Mouse (Mus musculus) activated CD4-positive, CD25-positive, alpha-beta regulatory T cell, adult 4 months (primary cell): ENCODE results near the gene Bach2. TPM values are rescaled to one million over a fixed set of nuclear protein-coding genes. Genes with fewer than 3 reads are reported as not detected.

Source experiments
- ATAC-seq: one replicate; pipeline ENCODE4 v1.8.0; 2017
- polyA plus RNA-seq, 2 experiments: library from polyadenylated mRNA; unstranded; fragments of 100-300 nt; shearing (Covaris generic); gene quantifications; one replicate each; pipeline ENCODE4 v1.2.1; 2017

Gene Bach2
- polyA plus RNA-seq, 2 experiments from 2014 or later, result 11.8 to 17.2 TPM

DNA sequence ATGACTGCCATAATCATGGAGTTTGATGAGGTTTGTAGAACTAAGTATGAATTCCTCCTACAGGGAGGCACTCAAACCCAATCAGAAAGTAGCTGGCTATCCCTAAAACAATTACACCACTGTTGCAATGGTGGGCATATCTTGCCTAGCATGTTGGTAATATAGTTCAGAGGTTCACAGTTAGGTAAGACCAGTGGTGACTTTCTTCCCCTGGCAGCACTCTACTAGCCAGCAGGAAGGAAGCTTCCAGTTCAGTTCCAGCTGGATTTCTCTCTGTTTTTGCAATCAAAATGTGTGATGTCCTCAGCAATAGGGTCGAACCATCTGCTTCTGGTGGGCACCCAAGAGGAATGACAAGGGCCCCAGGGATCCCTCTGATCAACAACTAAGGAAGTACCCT lies 196.0 kb downstream of the Bach2 start:
- ATAC-seq, result no peak

DNA sequence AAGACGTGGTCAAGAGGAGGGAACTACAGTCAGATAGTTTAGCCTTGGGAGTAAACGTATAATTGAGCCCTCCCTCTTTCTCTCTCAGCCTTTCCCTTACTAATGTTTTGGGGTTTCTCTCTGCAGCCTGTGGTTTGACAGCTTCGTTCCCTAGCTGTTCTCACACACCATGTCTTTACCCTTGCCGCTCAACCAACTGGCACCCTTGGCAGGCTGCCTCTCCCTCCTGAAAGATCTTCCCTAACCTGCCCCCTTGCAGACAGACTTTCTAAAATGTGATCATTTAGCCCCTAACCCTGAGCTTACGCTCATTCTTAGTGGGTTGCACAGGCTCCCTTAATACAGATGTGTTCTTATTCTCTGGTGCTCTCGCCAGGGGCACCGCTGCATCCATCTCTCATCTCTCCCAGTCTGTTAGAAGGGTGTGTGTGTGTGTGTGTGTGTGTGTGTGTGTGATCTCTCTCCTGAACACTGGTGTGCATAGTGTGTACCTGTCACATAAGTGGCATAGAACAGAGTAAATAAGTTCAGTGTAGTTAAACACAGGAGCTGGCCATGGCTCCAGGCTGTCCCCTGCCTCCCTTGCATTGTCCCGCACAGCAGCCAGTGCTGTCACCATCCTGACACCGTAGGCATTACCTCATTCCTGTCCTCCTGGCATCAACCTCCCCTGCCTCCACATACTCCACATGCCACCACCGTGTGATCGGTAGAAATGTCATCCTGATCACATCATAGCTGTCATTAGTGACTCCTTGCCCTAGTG lies 201.6 kb downstream of the Bach2 start:
- no peak for ATAC-seq

GRCm38 (mm10) chr4:32440740-32441072 lies 202.1 kb downstream of the Bach2 start:
- ATAC-seq, result no peak

DNA sequence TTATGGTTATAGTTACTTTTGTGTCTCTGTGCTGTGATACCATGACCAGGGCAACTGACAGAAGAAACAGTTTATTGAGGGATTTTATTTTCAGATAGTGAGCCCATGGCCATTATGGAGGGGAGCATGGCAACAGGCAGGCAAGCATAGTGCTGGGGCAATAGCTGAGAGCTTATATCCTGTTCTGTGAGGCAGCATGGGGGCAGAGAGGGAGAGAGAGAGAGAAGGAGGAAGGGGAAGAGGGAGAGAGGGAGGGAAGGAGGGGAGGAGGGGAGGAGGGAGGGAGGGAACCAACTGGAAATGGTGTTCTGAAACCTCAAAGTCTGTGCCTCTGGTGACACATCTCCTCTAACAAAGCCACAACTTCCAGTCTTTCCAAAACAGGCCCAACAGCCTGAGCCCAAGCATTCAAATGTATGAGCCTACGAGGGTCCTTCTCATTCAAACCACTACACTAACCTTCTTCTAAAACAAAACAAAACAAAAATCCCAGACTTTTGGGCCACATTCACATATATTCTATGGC lies 206.1 kb downstream of the Bach2 start:
- no peak for ATAC-seq

GRCm38 (mm10) chr4:32447850-32448249 lies 209.2 kb downstream of the Bach2 start:
- ATAC-seq, result no peak

DNA sequence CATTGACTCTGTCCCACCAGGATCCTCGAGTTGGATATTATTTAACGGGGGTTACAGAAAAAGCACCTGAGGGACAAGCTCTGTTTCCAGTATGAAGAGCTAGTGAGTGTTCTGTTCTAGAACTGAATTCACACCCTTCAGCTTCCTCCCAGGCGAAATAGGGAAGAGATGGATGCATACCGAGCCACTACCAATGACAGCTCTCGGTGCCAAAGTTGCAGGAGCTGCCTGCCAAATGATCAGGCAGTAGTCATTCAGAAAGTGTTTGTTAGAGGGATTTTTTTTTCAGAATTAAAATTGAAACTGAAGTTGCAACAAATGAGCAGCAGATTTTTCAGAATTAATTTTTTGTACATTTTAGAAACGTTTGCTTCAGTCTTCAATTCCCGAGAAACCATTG lies 223.4 kb downstream of the Bach2 start:
- peak; percentile 32 for ATAC-seq

GRCm38 (mm10) chr4:32463065-32463464 lies 224.5 kb downstream of the Bach2 start:
- peak; percentile 39 for ATAC-seq

DNA sequence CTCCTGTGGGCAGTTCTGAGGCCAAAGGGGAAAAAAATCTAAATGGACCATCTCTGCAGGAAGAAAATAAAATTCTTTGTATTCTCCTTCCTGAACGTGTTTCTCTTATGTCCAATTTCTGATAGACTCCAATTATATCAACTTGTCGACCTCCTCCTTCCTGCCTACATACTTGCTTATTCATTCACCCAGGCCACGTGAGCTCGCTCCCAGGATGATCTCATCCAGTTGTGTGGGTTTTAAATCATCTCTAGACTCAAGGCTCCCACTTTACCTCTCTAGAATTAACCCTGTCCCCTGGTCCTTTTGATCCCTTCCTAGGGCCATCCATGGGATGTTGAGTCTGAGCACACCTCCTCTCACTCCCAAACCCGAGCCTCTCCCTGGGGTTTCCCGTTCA lies 225.9 kb downstream of the Bach2 start:
- no peak for ATAC-seq

DNA sequence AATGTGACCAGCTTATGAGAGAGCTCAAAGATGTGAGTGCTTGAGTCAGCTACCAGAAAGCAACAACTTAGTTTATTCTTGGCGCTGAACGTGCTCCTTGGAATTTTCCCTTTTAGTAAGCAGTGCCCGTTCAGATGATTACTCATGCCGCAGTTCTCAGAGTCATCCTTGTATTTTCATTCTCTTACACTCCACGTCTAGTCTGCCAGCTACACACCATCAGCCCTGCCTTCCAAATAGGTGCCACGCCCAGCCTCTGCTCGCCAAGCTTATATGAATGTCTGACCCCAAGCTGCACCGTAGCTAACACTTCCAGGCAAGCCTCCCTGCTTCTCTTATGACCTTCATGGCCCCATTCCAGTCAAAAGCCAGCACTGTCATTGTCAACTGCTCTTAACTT lies 227.4 kb downstream of the Bach2 start:
- no peak for ATAC-seq

DNA sequence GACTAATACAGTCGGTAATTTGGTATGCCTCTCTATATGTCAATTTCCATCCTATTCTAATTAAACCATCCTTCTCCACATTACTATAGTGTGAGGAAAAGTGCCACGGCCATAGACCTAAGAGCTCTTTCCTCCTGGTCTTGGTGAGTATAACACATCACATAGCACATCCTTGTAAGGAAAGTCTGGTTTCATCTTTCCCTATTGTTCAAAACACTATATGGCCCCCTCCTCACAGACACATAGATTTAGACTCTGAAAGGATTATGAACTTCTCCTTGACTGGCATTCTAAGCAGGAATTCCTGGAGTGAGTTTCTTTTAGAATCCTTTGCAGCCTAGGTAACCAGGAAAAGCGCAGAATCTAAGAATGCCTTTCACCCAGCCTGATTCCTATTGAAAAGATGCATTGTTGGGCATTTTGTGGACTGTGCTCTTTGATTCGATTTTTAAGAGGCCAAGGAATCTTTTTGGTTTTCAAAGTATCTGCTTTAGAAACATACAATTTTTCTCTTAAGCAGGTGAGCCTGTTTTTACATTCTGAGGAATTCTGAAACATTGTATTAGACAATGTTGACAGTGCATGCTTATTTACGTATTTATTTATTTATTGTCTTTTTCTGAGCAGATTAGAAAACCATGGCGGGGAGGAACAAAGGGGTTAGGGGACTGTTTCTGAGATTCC lies 239.5 kb downstream of the Bach2 start:
- no peak for ATAC-seq

DNA sequence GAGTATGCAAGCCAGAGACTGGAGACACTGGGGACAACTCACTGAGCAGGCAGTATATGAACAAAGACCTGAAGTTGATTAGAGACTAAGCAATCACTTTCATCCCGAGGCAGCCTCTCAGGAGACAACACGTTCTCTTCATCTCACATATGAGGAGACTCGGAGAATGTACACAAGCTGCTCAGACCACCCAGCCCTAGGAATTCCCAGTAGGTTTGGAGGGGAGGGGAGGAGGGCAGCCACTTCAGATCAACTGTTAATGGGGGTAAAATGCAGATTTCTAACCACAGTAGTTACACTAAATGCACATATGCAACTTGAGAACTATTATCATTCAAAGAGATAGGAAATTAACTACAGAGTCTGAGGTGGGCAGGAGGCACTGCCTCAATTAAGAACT lies 240.6 kb downstream of the Bach2 start:
- ATAC-seq, result no peak

DNA sequence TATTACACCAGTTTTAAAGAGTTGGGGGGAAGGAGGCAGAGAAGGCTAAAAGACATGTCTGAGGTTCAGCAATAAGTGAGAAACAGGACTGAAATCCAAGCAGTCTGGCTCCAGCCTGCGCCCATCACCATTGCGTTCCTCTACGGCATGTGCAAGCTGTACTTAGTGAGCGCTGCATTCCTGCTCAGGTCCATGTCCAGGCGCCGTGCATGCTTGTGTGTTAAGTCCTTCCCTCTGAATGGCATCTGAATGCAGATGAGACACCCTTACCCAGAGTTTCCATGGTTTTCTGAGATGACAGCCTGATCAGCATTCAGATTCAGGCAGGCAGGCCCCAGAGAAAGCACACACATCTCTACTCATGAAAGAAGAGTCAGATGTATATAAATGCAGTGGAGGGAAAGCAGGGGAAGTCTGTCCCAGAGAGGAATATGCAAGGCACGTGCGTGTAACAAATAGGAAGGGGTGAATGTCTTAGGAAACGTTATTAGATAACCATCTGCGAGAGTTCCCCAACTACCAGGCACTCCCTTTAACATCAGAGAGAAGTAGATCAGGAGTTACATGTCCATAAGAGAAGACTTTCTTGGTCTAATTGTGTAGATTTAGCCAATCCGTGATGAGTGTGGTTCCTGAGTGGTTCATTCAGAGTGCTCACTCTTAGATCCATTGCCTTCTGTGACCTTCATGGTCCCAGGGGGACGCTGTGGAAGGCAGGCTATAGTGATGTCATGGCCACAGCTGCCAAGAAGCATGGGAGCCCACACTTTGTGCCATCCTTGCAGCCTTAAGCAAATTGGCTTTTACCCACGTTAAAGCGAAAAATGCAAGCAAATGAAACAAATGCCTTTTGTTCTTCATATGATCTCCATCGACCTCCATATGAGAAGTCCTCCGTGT lies 241.4 kb downstream of the Bach2 start:
- no peak for ATAC-seq

DNA sequence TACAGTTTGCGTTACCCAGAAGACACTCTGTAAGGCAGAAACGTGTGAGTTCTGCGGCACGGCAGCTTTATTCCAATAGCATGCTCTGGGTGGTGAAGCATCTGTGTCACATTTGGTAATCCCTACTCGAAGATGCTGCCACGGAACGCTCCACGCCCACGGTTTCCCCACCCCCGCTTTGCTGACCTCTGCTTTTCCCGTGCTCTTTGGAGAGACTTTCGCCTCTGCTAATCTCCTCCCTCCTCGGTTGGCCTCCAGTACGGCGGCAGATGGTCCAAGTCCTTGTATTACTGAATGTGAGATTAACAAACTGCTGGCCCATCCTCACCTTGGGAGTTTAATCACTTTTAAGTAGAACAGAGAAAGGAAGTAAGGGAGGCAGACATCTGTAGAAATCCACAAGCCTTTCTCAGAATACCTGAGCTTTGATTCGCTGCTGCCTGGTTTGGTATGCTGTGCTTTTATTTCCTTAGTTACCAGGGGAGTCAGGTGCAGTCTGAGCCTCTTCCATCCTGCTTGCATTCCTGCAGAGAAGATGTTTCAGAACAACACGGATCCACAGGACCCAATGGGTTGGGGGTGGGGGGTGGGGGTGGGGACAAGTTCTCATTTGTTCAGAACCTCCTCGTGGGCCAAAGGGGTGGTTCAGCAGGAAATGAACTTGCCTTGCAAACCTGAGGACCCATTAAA lies 242.9 kb downstream of the Bach2 start:
- ATAC-seq, result peak; percentile 80

GRCm38 (mm10) chr4:32482138-32482537 lies 243.5 kb downstream of the Bach2 start:
- no peak for ATAC-seq

GRCm38 (mm10) chr4:32482936-32483335 lies 244.3 kb downstream of the Bach2 start:
- no peak for ATAC-seq

GRCm38 (mm10) chr4:32485848-32486247 lies 247.2 kb downstream of the Bach2 start:
- ATAC-seq, result no peak

DNA sequence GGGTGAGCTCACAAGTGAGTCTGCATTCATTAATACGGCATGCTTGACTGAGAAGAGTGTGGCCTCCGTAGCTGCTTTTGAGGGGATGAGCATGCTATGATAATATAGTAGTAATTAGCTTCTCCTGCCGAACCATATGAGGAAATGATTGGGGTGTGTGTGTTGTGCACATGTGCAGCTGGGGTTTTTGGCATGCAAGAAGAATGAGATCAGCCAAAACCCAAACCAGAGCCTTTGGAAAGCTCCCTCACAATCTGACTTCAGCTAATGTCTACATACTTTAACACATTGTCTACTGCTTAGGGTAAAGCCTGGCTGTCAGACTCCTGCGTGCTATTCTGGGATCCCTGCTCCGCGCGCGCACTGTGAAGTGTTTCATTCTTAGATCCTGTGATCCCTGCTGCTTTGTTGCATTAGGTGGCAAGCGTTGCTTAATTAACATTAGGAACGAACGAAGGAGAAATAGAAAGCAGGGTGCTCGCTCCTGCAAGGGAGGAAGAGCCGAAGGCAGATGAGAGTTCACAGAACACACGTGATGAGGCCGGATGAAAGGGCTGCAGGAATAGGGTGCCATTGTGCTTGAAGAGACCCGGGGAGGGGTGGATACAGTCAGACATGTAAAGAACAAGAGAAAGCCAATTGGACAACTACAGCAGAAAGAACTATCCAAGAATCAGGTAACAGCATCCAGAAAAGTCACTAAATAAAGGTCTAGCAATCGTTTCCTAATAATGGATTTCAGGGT lies 248.2 kb downstream of the Bach2 start:
- no peak for ATAC-seq

DNA sequence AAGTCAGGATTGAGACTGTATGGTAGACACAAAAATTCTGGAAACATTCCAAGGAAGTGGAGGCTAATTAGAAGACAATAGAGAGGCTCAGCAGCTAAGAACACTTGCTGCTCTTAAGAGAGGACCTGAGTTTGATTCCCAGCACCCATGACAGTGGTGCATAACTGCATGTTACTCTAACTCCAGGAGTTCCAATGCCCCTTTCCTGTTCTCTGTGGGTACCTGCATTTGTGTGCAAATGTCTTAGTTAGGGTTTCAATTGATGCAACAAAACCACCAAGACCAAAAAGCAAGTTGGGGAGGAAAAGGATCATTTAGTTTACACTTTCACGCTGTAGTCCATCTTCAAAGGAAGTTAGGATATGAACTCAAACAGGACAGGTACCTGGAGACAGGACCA lies 250.6 kb downstream of the Bach2 start:
- no peak for ATAC-seq

GRCm38 (mm10) chr4:32491176-32491575 lies 252.6 kb downstream of the Bach2 start:
- ATAC-seq, result no peak

DNA sequence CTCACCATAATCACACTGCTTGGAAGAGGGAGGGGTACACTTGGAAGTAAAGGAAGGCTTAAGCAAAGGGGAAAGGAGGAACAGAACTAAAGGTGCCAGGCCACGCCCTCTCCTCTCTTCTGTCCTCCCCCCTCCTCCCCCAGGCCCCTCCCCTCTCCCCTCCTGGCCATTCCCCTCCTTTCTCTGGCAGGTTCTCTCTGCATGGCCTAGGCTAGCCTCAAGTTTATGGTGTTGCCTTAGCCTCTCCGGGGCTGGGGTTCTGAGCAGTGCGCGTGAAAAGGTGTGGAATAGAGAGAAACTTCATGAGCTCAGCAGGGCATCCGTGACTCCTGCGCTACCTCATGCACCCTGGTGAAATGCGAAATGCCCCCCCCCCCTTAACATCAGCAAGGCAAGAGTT lies 254.2 kb downstream of the Bach2 start:
- no peak for ATAC-seq

- ATAC-seq, result no peak
These were observed 263.2 kb downstream of the Bach2 start for GRCm38 (mm10) chr4:32501780-32502179.

GRCm38 (mm10) chr4:32502181-32502580 lies 263.6 kb downstream of the Bach2 start:
- no peak for ATAC-seq
